Mouse (Mus musculus): ENCODE data around the gene Olfr619. TPM values are rescaled to one million over a fixed set of nuclear protein-coding genes. Genes with fewer than 3 reads are reported as not detected.

Gene Olfr619
- total RNA-seq (2012; rRNA removed), result not detected in 2 replicates
- polyA plus RNA-seq (2012; ENCODE audit: insufficient read depth in 1 of 2, insufficient read length in 2 of 2, low read depth in 1 of 2, low replicate concordance in 2 of 2, missing spikeins in 1 of 2), result not detected

DNA sequence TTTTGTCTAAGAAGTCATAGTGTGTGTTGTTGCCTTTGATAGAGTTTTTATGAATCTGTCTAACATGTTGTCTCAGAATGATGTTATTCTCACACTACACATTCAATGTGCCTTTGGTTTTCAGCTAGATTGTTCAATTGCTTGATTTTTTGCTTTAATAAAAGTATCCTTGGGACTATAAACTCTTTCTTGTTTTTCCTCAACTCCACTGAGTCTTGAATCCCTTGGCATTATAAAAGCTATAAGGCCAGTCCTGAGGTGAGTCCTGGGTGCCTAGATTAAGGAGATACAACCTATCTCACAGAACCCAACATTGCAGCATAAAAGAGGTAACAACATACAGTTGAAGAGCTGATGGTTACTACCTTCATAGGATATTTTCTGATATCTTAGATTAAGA is at the start of gene Olfr619:
TSS of gene Olfr619 (plus strand) at position 301 of the 400 bp plus-strand sequence.
- DNase-seq (ENCODE audit: low read depth, low spot score), result no peak
- H3K4me3 ChIP-seq (ENCODE audit: control insufficient read depth in 1 of 2, insufficient read depth in 1 of 2, low read depth in 2 of 2, low read length in 2 of 2), result no peak within 1 kb of the TSS
- no peaks in the 10 kb centered on the region for H3K9me3 ChIP-seq (replicated peaks; ENCODE audit: insufficient read depth, low read length)
- no peaks in the 10 kb centered on the region for H3K27me3 ChIP-seq (ENCODE audit: control insufficient read depth in 1 of 2, insufficient read depth in 2 of 2, low read length in 2 of 2)
- no peak within 1 kb of the TSS for H3K9ac ChIP-seq (ENCODE audit: control insufficient read depth, low read depth, low read length, poor library complexity, severe bottlenecking)
- no peak within 1 kb of the TSS for H3K27ac ChIP-seq (ENCODE audit: control insufficient read depth, low read depth, low read length)
- no peak for TF ChIP-seq CHD1 (IDR thresholded peaks at IDR 0.05; ENCODE audit: low read depth, low read length)
- TF ChIP-seq ELF1 (IDR thresholded peaks at IDR 0.05; ENCODE audit: low read depth, low read length), result no peak
- no peaks in the 10 kb centered on the region for H3K79me2 ChIP-seq (ENCODE audit: control insufficient read depth, insufficient read depth, low read length, poor library complexity)
- no peaks in the 10 kb centered on the region for H3K4me1 ChIP-seq (ENCODE audit: control insufficient read depth in 1 of 2, insufficient read depth in 2 of 2, low read length in 2 of 2)
- no peaks in the 10 kb centered on the region for H3K36me3 ChIP-seq (ENCODE audit: control insufficient read depth in 1 of 2, insufficient read depth in 2 of 2, low read length in 2 of 2)

DNA sequence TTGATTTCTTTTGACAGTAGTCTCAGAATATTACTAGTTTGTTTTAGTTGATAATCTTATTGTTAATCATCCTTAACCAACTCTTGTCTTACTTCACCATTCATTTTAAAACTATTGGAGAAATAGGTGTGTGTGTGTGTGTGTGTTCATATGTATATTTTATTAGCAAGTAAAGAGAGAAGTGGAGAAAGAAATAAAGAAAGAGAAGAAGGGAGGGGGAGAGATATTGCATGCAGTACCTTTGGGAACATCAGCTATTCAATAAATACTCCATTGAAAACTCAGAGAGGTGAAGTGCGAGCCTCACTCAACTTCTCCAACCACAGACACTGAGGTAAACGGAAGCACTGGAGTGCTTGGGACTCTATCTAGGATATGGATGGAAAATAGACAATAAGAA is 44.6 kb upstream of the Olfr619 start, which contains the start of gene Olfr615:
TSS of gene Olfr615 (plus strand) at position 301 of the 400 bp plus-strand sequence.
- DNase-seq (ENCODE audit: low read depth, low spot score), result no peak
- Histone ChIP-seq H3K36me3 (ENCODE audit: control insufficient read depth in 1 of 2, insufficient read depth in 2 of 2, low read length in 2 of 2) (no peaks in the 10 kb centered on the region), H3K79me2 (ENCODE audit: control insufficient read depth, insufficient read depth, low read length, poor library complexity) (no peaks in the 10 kb centered on the region), H3K9me3 (replicated peaks; ENCODE audit: insufficient read depth, low read length) (no peaks in the 10 kb centered on the region), H3K27me3 (ENCODE audit: control insufficient read depth in 1 of 2, insufficient read depth in 2 of 2, low read length in 2 of 2) (no peaks in the 10 kb centered on the region), H3K9ac (ENCODE audit: control insufficient read depth, low read depth, low read length, poor library complexity, severe bottlenecking) (no peak within 1 kb of the TSS), H3K4me1 (ENCODE audit: control insufficient read depth in 1 of 2, insufficient read depth in 2 of 2, low read length in 2 of 2) (no peaks in the 10 kb centered on the region), H3K4me3 (ENCODE audit: control insufficient read depth in 1 of 2, insufficient read depth in 1 of 2, low read depth in 2 of 2, low read length in 2 of 2) (no peak within 1 kb of the TSS), H3K27ac (ENCODE audit: control insufficient read depth, low read depth, low read length) (no peak within 1 kb of the TSS)
- TF ChIP-seq SMC3 (IDR thresholded peaks at IDR 0.05; ENCODE audit: low read depth, low read length) (no peak), TAL1 (IDR thresholded peaks at IDR 0.05; ENCODE audit: low read length) (no peak), JUND (IDR thresholded peaks at IDR 0.05; ENCODE audit: low read depth, low read length) (no peak), USF2 (IDR thresholded peaks at IDR 0.05; ENCODE audit: borderline replicate concordance in 1 of 2, insufficient read depth in 1 of 2, low read depth in 1 of 2, low read length in 2 of 2) (no peak), MYC (IDR thresholded peaks at IDR 0.05; ENCODE audit: low read depth, low read length) (no peak), GABPA (IDR thresholded peaks at IDR 0.05; ENCODE audit: low read depth, low read length) (no peak), RAD21 (IDR thresholded peaks at IDR 0.05; ENCODE audit: low read depth, low read length) (no peak), ZKSCAN1 (IDR thresholded peaks at IDR 0.05; ENCODE audit: low read depth, low read length) (no peak), BHLHE40 (IDR thresholded peaks at IDR 0.05; ENCODE audit: borderline replicate concordance, low read depth, low read length) (no peak), HCFC1 (IDR thresholded peaks at IDR 0.05; ENCODE audit: low read depth, low read length) (no peak), MEF2A (IDR thresholded peaks at IDR 0.05; ENCODE audit: extremely low read depth, insufficient replicate concordance, low read depth, low read length, poor library complexity, severe bottlenecking) (no peak), ZC3H11A (IDR thresholded peaks at IDR 0.05; ENCODE audit: low read depth, low read length) (no peak), POLR2AphosphoS2 (IDR thresholded peaks at IDR 0.05; ENCODE audit: low read length) (no peak), USF1 (IDR thresholded peaks at IDR 0.05; ENCODE audit: low read depth, low read length) (no peak), RCOR1 (IDR thresholded peaks at IDR 0.05; ENCODE audit: low read depth, low read length) (no peak), POLR2AphosphoS5 (IDR thresholded peaks at IDR 0.05; ENCODE audit: borderline replicate concordance, low read depth, low read length) (no peak)

Measured in MEL (cell line).